Comparison of ENCODE assay signal across 22 mouse cellular contexts in genomic region chr8:83252791-83253190, GRCm38 (mm10). TPM values are rescaled to one million over a fixed set of nuclear protein-coding genes. Genes with fewer than 3 reads are reported as not detected.
DNase-seq lines count a peak whose midpoint lies in the region; ATAC-seq lines count a peak whose summit lies in the region.
"Had no signal": no experiment of that assay in that cellular context is flagged by ENCODE, and none has a peak within 500 bp of the region (broad histone marks: within the 10 kb centered on the region; RNA-seq: fewer than 3 reads in every experiment).

No protein-coding gene starts in this region.

- H3K4me2 ChIP-seq in forebrain, embryonic 16.5 days (ENCODE audit: low read length): no peak overlapping the region
- no peak overlapping the region for H3K4me2 ChIP-seq in kidney, embryonic 16.5 days (replicated peaks; ENCODE audit: low read depth, low read length)
- H3K4me2 ChIP-seq in midbrain, embryonic 13.5 days (replicated peaks): no peak overlapping the region
- H3K4me2 ChIP-seq: heart, embryonic 13.5 days; intestine, embryonic 15.5 days had no signal

- no peak for ATAC-seq in forebrain, embryonic 16.5 days
- ATAC-seq in kidney, embryonic 16.5 days (ENCODE audit: low FRiP score, low TSS enrichment): no peak
- 0 out of 2 replicates have a peak, but pooled peaks have one; percentile 14 for ATAC-seq in erythroid progenitor cell, adult 5-6 weeks (replicated peaks; ENCODE audit: low FRiP score, poor library complexity, severe bottlenecking)
- ATAC-seq in midbrain, embryonic 13.5 days: peak; percentile 53; the same call in 1 of the 2 replicates
- ATAC-seq: activated CD4-positive, CD25-positive, alpha-beta regulatory T cell, adult 4 months; intestine, embryonic 15.5 days had no signal

- no peak overlapping the region for H3K9ac ChIP-seq in forebrain, embryonic 16.5 days (replicated peaks; ENCODE audit: low read depth, low read length)
- H3K9ac ChIP-seq in kidney, embryonic 16.5 days (replicated peaks; ENCODE audit: low read length): no peak overlapping the region
- 0 out of 2 replicates have a peak overlapping the region, but pooled peaks have one; percentile 29 for H3K9ac ChIP-seq in midbrain, embryonic 13.5 days (replicated peaks)
- H3K9ac ChIP-seq: heart, embryonic 13.5 days; intestine, embryonic 15.5 days had no signal

- H3K9me3 ChIP-seq in forebrain, embryonic 10.5 days: no peaks in the 10 kb centered on the region
- H3K9me3 ChIP-seq in forebrain, embryonic 16.5 days (ENCODE audit: control insufficient read depth, low read length): no peaks in the 10 kb centered on the region
- H3K9me3 ChIP-seq in kidney, embryonic 16.5 days (ENCODE audit: low read length): no peaks in the 10 kb centered on the region
- H3K9me3 ChIP-seq in midbrain, embryonic 13.5 days: no peaks in the 10 kb centered on the region
- H3K9me3 ChIP-seq: heart, embryonic 13.5 days; intestine, embryonic 15.5 days had no signal

- WGBS in forebrain, embryonic 10.5 days: 83% methylated on average over 5 of the region's 5 CpGs
- WGBS in forebrain, embryonic 16.5 days: 89% methylated on average over 5 of the region's 5 CpGs
- 82% methylated on average over 5 of the region's 5 CpGs for WGBS in kidney, embryonic 16.5 days
- 83% methylated on average over 5 of the region's 5 CpGs for WGBS in midbrain, embryonic 13.5 days

- peaks cover 30% of the 10 kb centered on the region for H3K4me1 ChIP-seq in forebrain, embryonic 10.5 days
- H3K4me1 ChIP-seq in forebrain, embryonic 16.5 days (replicated peaks; ENCODE audit: control insufficient read depth, insufficient read depth, low read length): no peaks in the 10 kb centered on the region
- 0 out of 2 replicates have a peak, but pooled peaks cover 5% of the 10 kb centered on the region for H3K4me1 ChIP-seq in kidney, embryonic 16.5 days (ENCODE audit: insufficient read depth, low read length)
- H3K4me1 ChIP-seq in midbrain, embryonic 13.5 days (replicated peaks): peaks cover 18% of the 10 kb centered on the region
- H3K4me1 ChIP-seq: heart, embryonic 13.5 days; intestine, embryonic 15.5 days had no signal

- peaks cover 47% of the 10 kb centered on the region for H3K36me3 ChIP-seq in forebrain, embryonic 10.5 days (replicated peaks)
- H3K36me3 ChIP-seq in forebrain, embryonic 16.5 days (ENCODE audit: control insufficient read depth, insufficient read depth): peaks cover 20% of the 10 kb centered on the region
- H3K36me3 ChIP-seq in kidney, embryonic 16.5 days (ENCODE audit: insufficient read depth, low read length): no peaks in the 10 kb centered on the region
- peaks cover 66% of the 10 kb centered on the region for H3K36me3 ChIP-seq in midbrain, embryonic 13.5 days
- H3K36me3 ChIP-seq: intestine, embryonic 15.5 days had no signal

- H3K4me3 ChIP-seq in forebrain, embryonic 10.5 days: no peak overlapping the region
- H3K4me3 ChIP-seq in forebrain, embryonic 16.5 days (replicated peaks; ENCODE audit: low read length): no peak overlapping the region
- H3K4me3 ChIP-seq in kidney, embryonic 16.5 days (ENCODE audit: low read length): no peak overlapping the region
- no peak overlapping the region for H3K4me3 ChIP-seq in midbrain, embryonic 13.5 days (replicated peaks)
- H3K4me3 ChIP-seq: heart, embryonic 13.5 days; intestine, embryonic 15.5 days; left cerebral cortex, adult 2 months had no signal

- DNase-seq in forebrain, embryonic 10.5 days (ENCODE audit: extremely low spot score, low spot score): no peak
- DNase-seq in kidney, postnatal 10 days: no peak
- no peak for DNase-seq in lung, postnatal 36 days
- no peak for DNase-seq in cerebellum, adult 11-12 months
- DNase-seq: adrenal gland, postnatal 10 days; cerebellum, adult 9-11 months; heart, adult 11 months; heart, postnatal 36 days; kidney, postnatal 25 days; left cerebral cortex, postnatal 4 days; liver; lung, adult 18-20 months; lung, postnatal 14 days had no signal

- peak overlapping the region; percentile 79 for H3K27ac ChIP-seq in forebrain, embryonic 10.5 days
- H3K27ac ChIP-seq in forebrain, embryonic 16.5 days (ENCODE audit: low read length): no peak overlapping the region
- H3K27ac ChIP-seq in kidney, embryonic 16.5 days (ENCODE audit: low read length): peak overlapping the region; percentile 59
- H3K27ac ChIP-seq in midbrain, embryonic 13.5 days: no peak overlapping the region
- H3K27ac ChIP-seq: heart, embryonic 13.5 days; intestine, embryonic 15.5 days; left cerebral cortex, adult 2 months had no signal

- H3K27me3 ChIP-seq in forebrain, embryonic 10.5 days (ENCODE audit: poor library complexity, severe bottlenecking): no peaks in the 10 kb centered on the region
- no peaks in the 10 kb centered on the region for H3K27me3 ChIP-seq in forebrain, embryonic 16.5 days (replicated peaks; ENCODE audit: control insufficient read depth, insufficient read depth, low read length)
- no peaks in the 10 kb centered on the region for H3K27me3 ChIP-seq in kidney, embryonic 16.5 days (ENCODE audit: insufficient read depth, low read length)
- no peaks in the 10 kb centered on the region for H3K27me3 ChIP-seq in midbrain, embryonic 13.5 days
- H3K27me3 ChIP-seq: heart, embryonic 13.5 days; intestine, embryonic 15.5 days had no signal

RNA-seq across cellular contexts. Expression of gene Ucp1, which starts 37.4 kb away (rescaled TPM):
- not detected in 2 replicates for polyA plus RNA-seq in forebrain, embryonic 10.5 days (2016; fragmentation: Nextera tagmentation; extraction: Ambion mirVana)
- polyA plus RNA-seq in forebrain, embryonic 16.5 days (2015; fragmentation: Nextera tagmentation; extraction: Ambion mirVana): not detected in 2 replicates
- polyA plus RNA-seq in kidney, embryonic 16.5 days (2015; fragmentation: Nextera tagmentation; extraction: Ambion mirVana): not detected in 2 replicates
- not detected in 2 replicates for total RNA-seq in erythroid progenitor cell, adult 5-6 weeks (2015; ENCODE audit: low replicate concordance)
- not detected in 2 replicates for total RNA-seq in erythroid progenitor cell, adult 5-6 weeks (2017; ENCODE audit: low replicate concordance)
- polyA plus RNA-seq in midbrain, embryonic 13.5 days (2015; fragmentation: Nextera tagmentation; extraction: Ambion mirVana): 0.15 and 0.16 TPM in 2 replicates
- total RNA-seq: gastrocnemius, adult 8-10 months; left cerebral cortex, adult 2 months; left cerebral cortex, postnatal 4 days had no signal
- polyA plus RNA-seq: activated CD4-positive, CD25-positive, alpha-beta regulatory T cell, adult 4 months; heart, embryonic 13.5 days; intestine, embryonic 15.5 days had no signal

Comparison
In these comparisons a context has a peak if more than half of its experiments do, and no peak if none do; other contexts are left out.
1. H3K27ac ChIP-seq: peak in forebrain, embryonic 10.5 days (single experiment) and kidney, embryonic 16.5 days (single experiment); none in forebrain, embryonic 16.5 days (single experiment) and midbrain, embryonic 13.5 days (single experiment).
2. ATAC-seq: peak in erythroid progenitor cell, adult 5-6 weeks (single experiment) and midbrain, embryonic 13.5 days (single experiment); none in forebrain, embryonic 16.5 days (single experiment) and kidney, embryonic 16.5 days (single experiment).